Mouse (Mus musculus) lung, embryonic 14.5 days (tissue): ENCODE results near the gene Dpep2nb. TPM values are rescaled to one million over a fixed set of nuclear protein-coding genes. Genes with fewer than 3 reads are reported as not detected.

ENCODE experiments used
- ATAC-seq: fragments of 200-750 bp; cut with Nextera tagmentation; 2 replicates; pipeline ENCODE4 v1.8.0; 2017; ENCODE audit warnings: mild to moderate bottlenecking, moderate TSS enrichment, moderate library complexity; ENCODE audit not compliant: insufficient read depth
- DNase-seq: peaks from one replicate; pipeline ENCODE4 v3.0.0-alpha.2; 2015
- H3K27ac ChIP-seq: fragments of 300-500 bp; sonication (generic); 2 replicates; pipeline ENCODE4 v1.5.1; 2014; ENCODE audit warnings: low read depth, mild to moderate bottlenecking, moderate library complexity
- H3K27me3 ChIP-seq: fragments of 300-500 bp; sonication (generic); 2 replicates; pipeline ENCODE4 v1.6.1; 2014; ENCODE audit warnings: low read length, control low read depth; ENCODE audit not compliant: insufficient read depth
- H3K36me3 ChIP-seq: fragments of 300-500 bp; sonication (generic); 2 replicates; pipeline ENCODE4 v1.6.1; 2014; ENCODE audit warnings: control low read depth; ENCODE audit not compliant: insufficient read depth
- H3K4me1 ChIP-seq: fragments of 300-500 bp; sonication (generic); 2 replicates; pipeline ENCODE4 v1.6.1; 2014; ENCODE audit warnings: antibody characterized with exemption, control low read depth; ENCODE audit not compliant: insufficient read depth
- H3K4me2 ChIP-seq: fragments of 300-500 bp; sonication (generic); 2 replicates; pipeline ENCODE4 v1.6.1; 2014; ENCODE audit warnings: mild to moderate bottlenecking
- H3K4me3 ChIP-seq: fragments of 300-500 bp; sonication (generic); 2 replicates; pipeline ENCODE4 v1.5.1; 2014; ENCODE audit warnings: low read depth, low read length
- H3K9ac ChIP-seq: fragments of 300-500 bp; sonication (generic); 2 replicates; pipeline ENCODE4 v1.6.1; 2014
- H3K9me3 ChIP-seq: fragments of 300-500 bp; sonication (generic); 2 replicates; pipeline ENCODE4 v1.6.1; 2016; ENCODE audit warnings: low read depth, low read length, control low read depth
- CTCF ChIP-seq: IDR thresholded peaks from 2 replicates; pipeline ENCODE4 v1.5.1; 2016; ENCODE audit warnings: antibody characterized with exemption, low read depth
- WGBS: fragments of 180-500 bp; shearing (Covaris S2); extraction: QIAGEN DNeasy Blood & Tissue Kit; methylation state at CpG from one replicate; pipeline ENCODE4 v1.1.7; 2014; 5-methylcytosine and 5-hydroxymethylcytosine counted together
- polyA plus RNA-seq: library from polyadenylated mRNA; unstranded; fragments of >200 nt; fragmentation: Nextera tagmentation; extraction: Ambion mirVana; gene quantifications from 2 replicates; pipeline ENCODE4 v1.2.1, GENCODE M21; 2014

Dpep2nb gene
- not detected in 2 replicates for polyA plus RNA-seq

- no peak for TF ChIP-seq CTCF
- ATAC-seq (no peak), DNase-seq (no peak)
- peaks cover 8% of the 10 kb centered on the region; the same call in 1 of the 2 replicates for H3K4me1 ChIP-seq
- H3K36me3 ChIP-seq: peaks cover 5% of the 10 kb centered on the region; the same call in 1 of the 2 replicates
- H3K9ac ChIP-seq: no peak within 1 kb of the TSS
- no peaks in the 10 kb centered on the region for H3K27me3 ChIP-seq
- no peak within 1 kb of the TSS for H3K27ac ChIP-seq
- H3K4me2 ChIP-seq: no peak within 1 kb of the TSS
- no peak within 1 kb of the TSS for H3K4me3 ChIP-seq
- H3K9me3 ChIP-seq: no peaks in the 10 kb centered on the region
- 68% methylated on average over 4 of the region's 4 CpGs for WGBS
Measured at GRCm38 (mm10) chr8:106005875-106006274, at the start of gene Dpep2nb. Gene Dpep2nb, minus strand, starts transcription at chr8:106005975.

GRCm38 (mm10) chr8:106055038-106055437 is 49.3 kb upstream of the Dpep2nb start:
- no peak overlapping the region for H3K4me2 ChIP-seq
- no peaks in the 10 kb centered on the region for H3K9me3 ChIP-seq
- H3K27ac ChIP-seq: no peak overlapping the region
- H3K27me3 ChIP-seq: no peaks in the 10 kb centered on the region
- H3K9ac ChIP-seq: no peak overlapping the region
- no peak for TF ChIP-seq CTCF
- no peaks in the 10 kb centered on the region for H3K4me1 ChIP-seq
- H3K4me3 ChIP-seq: no peak overlapping the region
- ATAC-seq (no peak), DNase-seq (no peak)
- 55% methylated on average over 3 of the region's 3 CpGs for WGBS
- peaks cover 20% of the 10 kb centered on the region; the same call in 1 of the 2 replicates for H3K36me3 ChIP-seq

- WGBS: 60% methylated on average over 6 of the region's 6 CpGs
- DNase-seq: no peak
Measured at GRCm38 (mm10) chr8:106054190-106054811, 48.5 kb upstream of the Dpep2nb start.

GRCm38 (mm10) chr8:106052510-106053089 is 46.8 kb upstream of the Dpep2nb start:
- no peaks in the 10 kb centered on the region for H3K9me3 ChIP-seq
- peaks cover 20% of the 10 kb centered on the region; the same call in 1 of the 2 replicates for H3K36me3 ChIP-seq
- no peaks in the 10 kb centered on the region for H3K4me1 ChIP-seq
- no peaks in the 10 kb centered on the region for H3K27me3 ChIP-seq
- no peak overlapping the region for H3K4me3 ChIP-seq
- 90% methylated on average over 9 of the region's 9 CpGs for WGBS
- no peak overlapping the region for H3K27ac ChIP-seq
- no peak overlapping the region for H3K9ac ChIP-seq
- TF ChIP-seq CTCF: no peak
- H3K4me2 ChIP-seq: no peak overlapping the region
- ATAC-seq (no peak), DNase-seq (no peak)

More at GRCm38 (mm10) chr8:106054190-106054811, 48.5 kb upstream of the Dpep2nb start:
- H3K4me1 ChIP-seq: no peaks in the 10 kb centered on the region
- H3K9ac ChIP-seq: no peak overlapping the region
- peaks cover 20% of the 10 kb centered on the region; the same call in 1 of the 2 replicates for H3K36me3 ChIP-seq
- H3K4me2 ChIP-seq: no peak overlapping the region
- no peak for TF ChIP-seq CTCF
- no peak for ATAC-seq
- H3K9me3 ChIP-seq: no peaks in the 10 kb centered on the region
- H3K27me3 ChIP-seq: no peaks in the 10 kb centered on the region
- no peak overlapping the region for H3K4me3 ChIP-seq
- H3K27ac ChIP-seq: no peak overlapping the region

- no peaks in the 10 kb centered on the region for H3K27me3 ChIP-seq
- ATAC-seq (no peak), DNase-seq (no peak)
- 87% methylated on average over 3 of the region's 3 CpGs for WGBS
- no peaks in the 10 kb centered on the region for H3K4me1 ChIP-seq
- no peak overlapping the region for H3K4me3 ChIP-seq
- no peak for TF ChIP-seq CTCF
- no peak overlapping the region for H3K4me2 ChIP-seq
- no peak overlapping the region for H3K27ac ChIP-seq
- H3K9ac ChIP-seq: no peak overlapping the region
- H3K9me3 ChIP-seq: no peaks in the 10 kb centered on the region
- peaks cover 27% of the 10 kb centered on the region; the same call in 1 of the 2 replicates for H3K36me3 ChIP-seq
Measured at GRCm38 (mm10) chr8:106051068-106051467, 45.3 kb upstream of the Dpep2nb start.

GRCm38 (mm10) chr8:106049840-106050239 is 44.1 kb upstream of the Dpep2nb start:
- DNase-seq: no peak
- Histone ChIP-seq H3K9me3 (no peaks in the 10 kb centered on the region), H3K36me3 (peaks cover 27% of the 10 kb centered on the region; the same call in 1 of the 2 replicates), H3K4me1 (no peaks in the 10 kb centered on the region), H3K4me3 (no peak overlapping the region), H3K9ac (no peak overlapping the region), H3K4me2 (no peak overlapping the region), H3K27me3 (no peaks in the 10 kb centered on the region), H3K27ac (no peak overlapping the region)
- no peak for ATAC-seq
- 82% methylated on average over 6 of the region's 6 CpGs for WGBS
- no peak for TF ChIP-seq CTCF

- no peak overlapping the region for H3K4me3 ChIP-seq
- TF ChIP-seq CTCF: no peak
- H3K36me3 ChIP-seq: peaks cover 22% of the 10 kb centered on the region; the same call in 1 of the 2 replicates
- ATAC-seq (no peak), DNase-seq (no peak)
- no peaks in the 10 kb centered on the region for H3K4me1 ChIP-seq
- WGBS: 82% methylated on average over 5 of the region's 5 CpGs
- no peaks in the 10 kb centered on the region for H3K27me3 ChIP-seq
- no peak overlapping the region for H3K4me2 ChIP-seq
- no peak overlapping the region for H3K9ac ChIP-seq
- H3K9me3 ChIP-seq: no peaks in the 10 kb centered on the region
- H3K27ac ChIP-seq: no peak overlapping the region
Measured at GRCm38 (mm10) chr8:106047854-106048630, 42.3 kb upstream of the Dpep2nb start.
